Mouse (Mus musculus): ENCODE data around the gene Pklr. TPM values are rescaled to one million over a fixed set of nuclear protein-coding genes. Genes with fewer than 3 reads are reported as not detected.

The Pklr gene
- total RNA-seq (2021), result not detected
- long read RNA-seq, experiment 1, result 0 reads
- long read RNA-seq, experiment 2, result 0 reads

GRCm38 (mm10) chr3:89135958-89136357 lies at the start of gene Pklr:
TSS of gene Pklr (plus strand) at chr3:89136142.
- Histone ChIP-seq H3K27ac (no peak within 1 kb of the TSS), H3K4me3 (no peak within 1 kb of the TSS)
- intact Hi-C loops (cut with DNase I), result no loop called here
- TF ChIP-seq CTCF (IDR thresholded peaks at IDR 0.05), result no peak
- no peak for DNase-seq (ENCODE audit: extremely low spot score in 1 of 2, low spot score in 2 of 2)

GRCm38 (mm10) chr3:89087338-89088110 lies 48.4 kb upstream of the Pklr start:
- intact Hi-C loops (cut with DNase I), result no loop called here
- 0 out of 2 replicates have a peak overlapping the region, but pooled peaks have one; percentile 30 for H3K27ac ChIP-seq
- H3K4me3 ChIP-seq, result no peak overlapping the region
- TF ChIP-seq CTCF (IDR thresholded peaks at IDR 0.05), result peak; percentile 83
- peak; percentile 74 for DNase-seq (ENCODE audit: extremely low spot score in 1 of 2, low spot score in 2 of 2)

DNA sequence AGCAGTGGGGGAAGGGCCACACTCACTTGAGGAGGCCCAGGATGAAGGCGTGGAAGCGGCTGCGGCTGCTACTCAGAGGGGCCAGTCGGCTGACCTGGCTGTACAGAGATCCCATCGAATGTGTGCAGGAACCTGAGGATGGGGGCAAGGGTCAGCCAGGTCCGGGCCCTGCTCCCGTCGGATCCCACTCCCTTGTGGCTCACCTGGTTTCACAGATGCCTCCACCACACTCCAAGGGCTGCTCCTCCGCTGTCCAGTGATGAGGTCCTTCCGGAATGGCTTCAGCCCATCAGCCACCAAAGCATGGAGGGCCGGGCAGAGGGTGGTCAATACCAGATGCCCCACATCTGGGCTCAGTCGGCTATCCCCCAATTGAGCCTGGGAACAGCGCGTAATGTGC lies 47.0 kb upstream of the Pklr start:
- Histone ChIP-seq H3K27ac (no peak overlapping the region), H3K4me3 (peak overlapping the region; percentile 86)
- intact Hi-C loops (cut with DNase I), result no loop called here
- DNase-seq (ENCODE audit: extremely low spot score in 1 of 2, low spot score in 2 of 2), result no peak
- no peak for TF ChIP-seq CTCF (IDR thresholded peaks at IDR 0.05)

DNA sequence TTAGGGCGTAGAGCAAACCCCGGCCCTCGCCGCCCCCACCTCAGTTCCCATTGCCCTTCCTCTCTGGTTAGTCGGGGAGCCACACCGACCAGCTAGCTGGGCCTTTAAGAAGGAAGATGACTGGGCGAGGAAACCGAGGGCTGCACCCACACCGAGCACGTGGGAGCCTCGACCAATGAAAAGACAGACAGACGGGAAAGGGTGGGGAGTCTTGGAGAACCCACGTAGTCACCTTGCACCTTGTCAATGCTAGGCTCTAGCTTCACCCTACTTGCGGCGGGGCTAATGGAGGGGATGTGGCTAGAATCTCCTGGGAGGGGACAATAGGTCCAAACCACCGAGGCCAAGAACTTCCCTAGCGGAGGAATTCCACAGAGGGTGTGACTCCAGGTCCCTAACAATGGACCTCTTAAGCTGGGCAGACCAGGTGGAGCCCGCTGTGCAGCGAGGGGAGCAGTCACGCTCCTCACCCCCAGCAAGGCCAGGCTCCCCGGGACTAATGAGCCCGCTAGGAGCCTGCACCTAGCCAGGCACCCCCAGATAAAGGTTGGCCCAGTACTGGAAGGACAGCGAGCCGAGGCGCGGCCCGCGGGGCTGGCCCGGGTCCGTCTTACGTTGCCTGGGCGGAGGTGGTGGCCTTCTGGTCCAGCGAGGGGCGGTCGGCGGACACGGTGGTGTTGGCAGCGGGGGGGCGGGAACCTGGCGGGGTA lies 45.9 kb upstream of the Pklr start:
- peak; percentile 82 to 83 for DNase-seq (ENCODE audit: extremely low spot score in 1 of 2, low spot score in 2 of 2)
- no peak for TF ChIP-seq CTCF (IDR thresholded peaks at IDR 0.05)
- Histone ChIP-seq H3K4me3 (peak overlapping the region; percentile 86), H3K27ac (peak overlapping the region; percentile 96)
- intact Hi-C loops (cut with DNase I), result loop anchor here (2.0 kb wide), 1 partner anchor 75 kb away; the partner anchor contains the start of gene Clk2

- intact Hi-C loops (cut with DNase I), result loop anchor here (2.0 kb wide), 1 partner anchor 74 kb away; the partner anchor contains the start of gene Clk2
- TF ChIP-seq CTCF (IDR thresholded peaks at IDR 0.05), result peak; percentile 93
- Histone ChIP-seq H3K4me3 (peak overlapping the region; percentile 86), H3K27ac (peak overlapping the region; percentile 96)
- peak; percentile 84 to 90 for DNase-seq (ENCODE audit: extremely low spot score in 1 of 2, low spot score in 2 of 2)
Measured at GRCm38 (mm10) chr3:89090694-89091655, 45.0 kb upstream of the Pklr start.

DNA sequence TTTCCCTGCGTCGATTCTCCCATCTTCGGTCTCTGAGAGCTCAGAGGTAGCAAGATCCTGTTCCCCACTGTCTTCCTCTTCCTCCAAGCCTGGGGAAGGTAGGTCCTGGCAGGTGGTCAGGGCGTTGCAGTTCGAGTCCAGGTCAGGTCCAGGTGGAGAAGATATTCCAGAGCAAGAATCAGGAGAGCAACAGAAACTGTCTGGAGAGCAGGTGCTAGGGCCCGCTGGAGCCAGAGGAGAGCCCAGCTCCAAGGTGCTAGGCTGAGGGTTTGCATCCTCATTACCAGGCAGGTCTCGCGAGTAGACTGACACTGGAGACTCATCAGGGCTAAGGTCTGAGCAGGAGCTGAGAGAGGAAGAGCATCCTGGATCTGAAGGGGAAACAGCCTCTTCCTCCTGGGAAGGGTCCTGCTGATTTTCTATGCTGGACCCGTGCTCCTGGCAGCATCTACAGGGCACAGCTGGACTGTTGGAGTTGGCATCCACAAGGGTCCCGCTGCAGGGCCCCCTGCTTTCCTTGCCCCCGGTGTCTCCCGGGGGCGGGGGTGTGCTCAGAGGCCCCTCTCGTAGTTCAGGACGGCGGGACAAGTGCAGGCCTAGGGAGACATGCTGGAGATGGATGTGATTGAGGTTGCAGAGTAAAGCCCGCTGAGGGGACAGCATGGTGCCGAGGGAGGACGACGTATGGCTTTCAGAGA lies 44.0 kb upstream of the Pklr start:
- TF ChIP-seq CTCF (IDR thresholded peaks at IDR 0.05), result no peak
- intact Hi-C loops (cut with DNase I), result loop anchor here (2.0 kb wide), 2 partner anchors 73 to 123 kb away; partner anchors contain the start of genes Clk2 and Thbs3
- no peak for DNase-seq (ENCODE audit: extremely low spot score in 1 of 2, low spot score in 2 of 2)
- peak overlapping the region; percentile 96 for H3K27ac ChIP-seq
- peak overlapping the region; percentile 86 for H3K4me3 ChIP-seq

- TF ChIP-seq CTCF (IDR thresholded peaks at IDR 0.05), result no peak
- H3K27ac ChIP-seq, result peak overlapping the region; percentile 96
- intact Hi-C loops (cut with DNase I), result loop anchor here (2.0 kb wide), 1 partner anchor 122 kb away; the partner anchor contains the start of gene Thbs3
- DNase-seq (ENCODE audit: extremely low spot score in 1 of 2, low spot score in 2 of 2), result peak in 1 of 2 experiments; percentile 42
- H3K4me3 ChIP-seq, result peak overlapping the region; percentile 86
Measured at GRCm38 (mm10) chr3:89092509-89093090, 43.3 kb upstream of the Pklr start.

DNA sequence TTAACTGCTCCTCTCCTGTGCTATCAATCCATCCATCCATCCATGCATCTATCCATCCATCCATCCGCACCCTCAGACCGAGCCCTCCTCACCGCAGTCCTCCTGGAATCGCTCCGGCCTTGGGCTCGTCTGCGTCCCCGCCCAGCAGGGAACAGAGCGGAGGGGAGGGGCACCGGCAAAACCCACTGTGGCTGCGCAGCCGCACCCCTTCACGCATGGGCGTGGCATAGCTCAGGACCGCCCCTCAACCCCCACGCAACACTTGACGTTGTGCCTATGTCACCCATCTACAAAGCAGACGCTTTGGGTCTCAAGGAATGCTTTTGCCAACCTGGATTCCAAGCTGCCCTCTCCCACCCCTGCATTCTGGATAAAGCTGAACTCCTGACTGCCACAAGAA lies 42.8 kb upstream of the Pklr start, which contains the start of gene Rusc1:
Rusc1 (minus strand) TSS at position 137 of the 400 bp plus-strand sequence.
- intact Hi-C loops (cut with DNase I), result loop anchor here (2.0 kb wide), 1 partner anchor 122 kb away; the partner anchor contains the start of gene Thbs3
- peak within 1 kb of the TSS; percentile 96 for H3K27ac ChIP-seq
- no peak for TF ChIP-seq CTCF (IDR thresholded peaks at IDR 0.05)
- H3K4me3 ChIP-seq, result peak within 1 kb of the TSS; percentile 86
- DNase-seq (ENCODE audit: extremely low spot score in 1 of 2, low spot score in 2 of 2), result peak; percentile 91 to 95

GRCm38 (mm10) chr3:89094021-89094420 lies 41.9 kb upstream of the Pklr start:
- no peak for TF ChIP-seq CTCF (IDR thresholded peaks at IDR 0.05)
- Histone ChIP-seq H3K4me3 (no peak overlapping the region), H3K27ac (no peak overlapping the region)
- intact Hi-C loops (cut with DNase I), result no loop called here
- no peak for DNase-seq (ENCODE audit: extremely low spot score in 1 of 2, low spot score in 2 of 2)

DNA sequence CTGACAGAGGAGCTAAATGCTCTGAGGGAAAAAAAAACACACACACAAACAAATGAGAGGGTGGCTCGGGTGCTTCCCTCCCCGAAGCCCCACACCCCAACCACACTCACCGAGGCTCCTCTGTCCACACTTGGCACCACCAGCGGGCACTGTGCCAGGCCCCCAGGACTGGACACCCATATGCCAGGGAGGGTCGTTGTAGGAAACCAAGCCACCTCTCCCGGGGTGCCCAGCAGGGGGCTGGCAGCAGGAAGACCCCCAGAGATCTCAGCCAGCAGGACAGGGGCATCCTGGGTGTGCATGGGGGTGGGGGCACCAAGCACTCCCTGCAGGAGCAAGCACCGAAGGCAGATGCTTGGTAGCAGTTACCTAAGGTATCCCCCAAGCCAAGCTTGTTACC lies 35.1 kb upstream of the Pklr start, which contains the start of gene Gm43738:
Gm43738 (minus strand) TSS at position 289 of the 400 bp plus-strand sequence.
- peak within 1 kb of the TSS; percentile 45; the same call in 1 of the 2 replicates for H3K27ac ChIP-seq

More for the DNA sequence above, 35.1 kb upstream of the Pklr start, which contains the start of gene Gm43738:
- no peak for TF ChIP-seq CTCF (IDR thresholded peaks at IDR 0.05)
- intact Hi-C loops (cut with DNase I), result loop anchor here (5.0 kb wide), 1 partner anchor 56 kb away; no protein-coding TSS in a partner anchor
- peak within 1 kb of the TSS; percentile 71 for H3K4me3 ChIP-seq
- no peak for DNase-seq (ENCODE audit: extremely low spot score in 1 of 2, low spot score in 2 of 2)
